Mouse (Mus musculus) limb, embryonic 11.5 days (tissue): ENCODE measurements at regions not wholly inside any gene's neighbourhood (a gene's known extent, or its start where the extent isn't known, plus 50 kb on each side); places are given as distances from the start of the nearest gene placed in this dataset.

Experiments used
- ATAC-seq: fragments of 200-750 bp; cut with Nextera tagmentation; 2 replicates; pipeline ENCODE4 v1.8.0; 2017; ENCODE audit warnings: low read depth; ENCODE audit not compliant: insufficient number of reproducible peaks, low FRiP score, low TSS enrichment
- DNase-seq: peaks from one replicate; pipeline ENCODE4 v3.0.0-alpha.2; 2015; ENCODE audit warnings: low spot score
- H3K27ac ChIP-seq: fragments of 300-500 bp; sonication (generic); replicated peaks from 2 replicates; pipeline ENCODE4 v1.5.1; 2014; ENCODE audit warnings: low read depth, mild to moderate bottlenecking, low read length
- H3K27me3 ChIP-seq: fragments of 300-500 bp; sonication (generic); 2 replicates; pipeline ENCODE4 v1.6.1; 2014; ENCODE audit warnings: mild to moderate bottlenecking, low read length, mixed read lengths; ENCODE audit not compliant: control insufficient read depth, insufficient read depth
- H3K36me3 ChIP-seq: fragments of 300-500 bp; sonication (generic); 2 replicates; pipeline ENCODE4 v1.6.1; 2014; ENCODE audit warnings: mild to moderate bottlenecking, low read length, moderate library complexity, mixed read lengths; ENCODE audit not compliant: control insufficient read depth, insufficient read depth
- H3K4me1 ChIP-seq: fragments of 300-500 bp; sonication (generic); 2 replicates; pipeline ENCODE4 v1.6.1; 2014; ENCODE audit warnings: low read length, mixed read lengths; ENCODE audit not compliant: control insufficient read depth, insufficient read depth
- H3K4me2 ChIP-seq: fragments of 300-500 bp; sonication (generic); 2 replicates; pipeline ENCODE4 v1.6.1; 2014; ENCODE audit warnings: low read depth, mild to moderate bottlenecking, moderate library complexity; ENCODE audit not compliant: severe bottlenecking
- H3K4me3 ChIP-seq: fragments of 300-500 bp; sonication (generic); 2 replicates; pipeline ENCODE4 v1.5.1; 2014; ENCODE audit warnings: low read depth, low read length
- H3K9ac ChIP-seq: fragments of 300-500 bp; sonication (generic); 2 replicates; pipeline ENCODE4 v1.6.1; 2014; ENCODE audit warnings: mild to moderate bottlenecking, low read length
- H3K9me3 ChIP-seq: fragments of 300-500 bp; sonication (generic); 2 replicates; pipeline ENCODE4 v1.6.1; 2016; ENCODE audit warnings: low read length; ENCODE audit not compliant: control insufficient read depth
- WGBS: fragments of 180-500 bp; shearing (Covaris S2); extraction: QIAGEN DNeasy Blood & Tissue Kit; methylation state at CpG from one replicate; pipeline ENCODE4 v1.1.7; 2014; 5-methylcytosine and 5-hydroxymethylcytosine counted together

GRCm38 (mm10) chr4:33660553-33660952 is 263.8 kb upstream of the Cnr1 start:
- peaks cover 12% of the 10 kb centered on the region for H3K4me1 ChIP-seq
- no peaks in the 10 kb centered on the region for H3K27me3 ChIP-seq
- 67% methylated on average over 5 of the region's 5 CpGs for WGBS
- no peaks in the 10 kb centered on the region for H3K9me3 ChIP-seq
- H3K27ac ChIP-seq = no peak overlapping the region
- H3K36me3 ChIP-seq = no peaks in the 10 kb centered on the region
- no peak for ATAC-seq
- no peak overlapping the region for H3K9ac ChIP-seq
- no peak overlapping the region for H3K4me2 ChIP-seq
- no peak overlapping the region for H3K4me3 ChIP-seq
- DNase-seq = no peak

GRCm38 (mm10) chr4:33661862-33662261 is 262.5 kb upstream of the Cnr1 start:
- Histone ChIP-seq H3K27me3 (no peaks in the 10 kb centered on the region), H3K4me2 (no peak overlapping the region), H3K27ac (no peak overlapping the region), H3K9ac (no peak overlapping the region), H3K36me3 (no peaks in the 10 kb centered on the region), H3K4me3 (no peak overlapping the region), H3K9me3 (no peaks in the 10 kb centered on the region), H3K4me1 (peaks cover 12% of the 10 kb centered on the region)
- WGBS = 92% methylated on average over 3 of the region's 3 CpGs
- ATAC-seq = no peak
- DNase-seq = no peak

GRCm38 (mm10) chr4:33662965-33663364 is 261.4 kb upstream of the Cnr1 start:
- Histone ChIP-seq H3K36me3 (no peaks in the 10 kb centered on the region), H3K9ac (no peak overlapping the region), H3K4me2 (no peak overlapping the region), H3K4me3 (no peak overlapping the region), H3K27ac (no peak overlapping the region), H3K9me3 (no peaks in the 10 kb centered on the region), H3K4me1 (peaks cover 12% of the 10 kb centered on the region), H3K27me3 (no peaks in the 10 kb centered on the region)
- ATAC-seq (no peak), DNase-seq (no peak)
- WGBS = 67% methylated on average over 11 of the region's 11 CpGs

DNA sequence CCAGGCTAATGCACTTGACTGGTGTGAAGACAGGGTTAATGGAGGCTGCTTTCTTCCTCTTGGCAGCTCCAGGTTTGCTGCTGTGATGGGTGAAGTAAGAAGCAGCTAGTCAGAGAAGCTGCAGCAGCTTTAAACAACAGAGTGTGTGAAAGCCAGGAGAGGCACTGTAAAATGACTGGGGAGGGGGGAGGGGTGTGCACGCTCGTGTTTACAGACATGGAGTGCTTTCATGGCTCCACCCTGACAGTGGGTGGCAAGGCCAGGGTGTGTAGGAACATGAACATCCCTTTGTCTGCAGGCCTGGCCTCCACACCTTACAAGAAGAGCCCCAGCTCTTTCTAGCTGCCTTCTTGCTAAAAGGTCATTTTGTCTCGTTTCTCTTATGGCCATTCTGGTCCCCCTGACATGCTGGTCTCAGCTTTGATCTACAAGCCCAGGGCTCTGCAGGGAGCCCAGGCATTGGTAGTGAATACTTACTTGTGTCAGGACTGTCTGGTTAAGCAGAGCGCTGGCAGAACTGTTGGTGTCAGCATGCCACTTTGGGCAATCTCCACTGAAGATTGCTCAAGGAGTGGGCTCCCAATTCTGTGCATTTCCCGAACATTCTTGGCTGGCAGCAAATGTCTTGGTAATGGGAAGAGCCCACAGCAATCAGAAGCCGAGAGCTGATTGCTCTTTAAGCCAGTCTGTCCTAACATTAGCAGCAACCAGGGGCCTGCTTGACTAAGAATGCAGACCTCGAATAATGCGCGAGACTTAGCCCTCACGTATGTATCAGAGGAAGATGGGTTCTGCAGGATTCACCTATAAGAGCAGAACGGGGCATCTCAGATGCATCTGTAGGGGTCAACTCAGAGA is 260.5 kb upstream of the Cnr1 start:
- no peaks in the 10 kb centered on the region for H3K27me3 ChIP-seq
- no peak overlapping the region for H3K4me3 ChIP-seq
- peak overlapping the region; percentile 10; the same call in 1 of the 2 replicates for H3K4me2 ChIP-seq
- no peaks in the 10 kb centered on the region for H3K9me3 ChIP-seq
- H3K27ac ChIP-seq = no peak overlapping the region
- ATAC-seq (no peak), DNase-seq (no peak)
- 50% methylated on average over 11 of the region's 11 CpGs for WGBS
- peak overlapping the region; percentile 12; the same call in 1 of the 2 replicates for H3K9ac ChIP-seq
- no peaks in the 10 kb centered on the region for H3K36me3 ChIP-seq
- H3K4me1 ChIP-seq = peaks cover 12% of the 10 kb centered on the region

GRCm38 (mm10) chr4:33664474-33664822 is 259.9 kb upstream of the Cnr1 start:
- H3K36me3 ChIP-seq = no peaks in the 10 kb centered on the region
- no peak overlapping the region for H3K4me3 ChIP-seq
- no peak overlapping the region for H3K4me2 ChIP-seq
- ATAC-seq (no peak), DNase-seq (no peak)
- peaks cover 12% of the 10 kb centered on the region for H3K4me1 ChIP-seq
- WGBS = 86% methylated on average over 5 of the region's 5 CpGs
- no peaks in the 10 kb centered on the region for H3K9me3 ChIP-seq
- H3K9ac ChIP-seq = no peak overlapping the region
- no peaks in the 10 kb centered on the region for H3K27me3 ChIP-seq
- H3K27ac ChIP-seq = no peak overlapping the region

- Histone ChIP-seq H3K9me3 (no peaks in the 10 kb centered on the region), H3K27me3 (no peaks in the 10 kb centered on the region), H3K9ac (no peak overlapping the region), H3K4me3 (no peak overlapping the region), H3K27ac (no peak overlapping the region), H3K4me2 (no peak overlapping the region), H3K36me3 (no peaks in the 10 kb centered on the region), H3K4me1 (peaks cover 12% of the 10 kb centered on the region)
- WGBS = 81% methylated on average over 14 of the region's 14 CpGs
- DNase-seq (no peak), ATAC-seq (no peak)
Measured at GRCm38 (mm10) chr4:33665250-33665873, 259.0 kb upstream of the Cnr1 start.

DNA sequence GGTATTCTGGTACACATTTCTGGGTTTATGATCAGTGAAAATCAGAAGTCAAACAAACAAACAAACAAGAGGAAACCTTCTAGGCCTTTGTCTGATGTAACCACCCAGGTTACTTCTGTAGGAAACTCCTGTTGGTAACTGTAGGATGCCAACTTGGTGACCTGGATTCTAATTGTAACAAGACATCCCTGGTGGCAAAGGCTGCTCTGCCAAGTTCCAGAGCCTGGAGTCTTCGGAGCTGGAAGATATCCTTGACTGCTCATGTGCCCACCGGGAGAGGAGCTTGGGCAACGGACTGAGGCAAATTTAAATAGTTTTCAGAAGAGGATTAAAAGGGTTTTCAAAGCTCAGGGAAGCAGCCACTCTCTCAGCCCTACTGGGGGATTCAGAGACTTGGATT is 256.0 kb upstream of the Cnr1 start:
- Histone ChIP-seq H3K4me1 (peaks cover 11% of the 10 kb centered on the region), H3K27ac (no peak overlapping the region), H3K36me3 (no peaks in the 10 kb centered on the region), H3K4me2 (no peak overlapping the region), H3K27me3 (no peaks in the 10 kb centered on the region), H3K4me3 (no peak overlapping the region), H3K9me3 (no peaks in the 10 kb centered on the region), H3K9ac (no peak overlapping the region)
- ATAC-seq (no peak), DNase-seq (no peak)
- 74% methylated on average over 3 of the region's 3 CpGs for WGBS

DNA sequence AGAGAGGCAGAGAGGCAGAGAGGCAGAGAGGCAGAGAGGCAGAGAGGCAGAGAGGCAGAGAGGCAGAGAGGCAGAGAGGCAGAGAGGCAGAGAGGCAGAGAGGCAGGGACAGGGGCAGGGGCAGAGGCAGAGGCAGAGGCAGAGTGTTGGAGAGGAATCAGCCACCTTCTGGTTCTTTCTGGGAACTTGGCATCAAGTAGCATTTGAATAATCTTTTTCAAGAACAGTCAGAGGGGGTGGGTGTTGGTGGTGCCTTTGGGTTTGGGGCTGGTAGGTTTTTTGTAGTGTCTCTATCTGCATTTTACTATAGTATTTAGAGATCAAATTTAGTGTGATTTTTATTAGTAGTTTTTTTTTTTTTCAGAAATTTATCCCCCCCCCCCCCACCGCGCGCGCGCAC is 249.3 kb upstream of the Cnr1 start:
- no peak overlapping the region for H3K4me2 ChIP-seq
- H3K36me3 ChIP-seq = no peaks in the 10 kb centered on the region
- no peaks in the 10 kb centered on the region for H3K4me1 ChIP-seq
- no peaks in the 10 kb centered on the region for H3K27me3 ChIP-seq
- no peaks in the 10 kb centered on the region for H3K9me3 ChIP-seq
- DNase-seq (no peak), ATAC-seq (no peak)
- H3K27ac ChIP-seq = no peak overlapping the region
- WGBS = no CpG with 5 or more reads among the region's 5 CpGs
- H3K4me3 ChIP-seq = no peak overlapping the region
- no peak overlapping the region for H3K9ac ChIP-seq
